ENCODE assay signal across 29 mouse cellular contexts in the genomic region with DNA sequence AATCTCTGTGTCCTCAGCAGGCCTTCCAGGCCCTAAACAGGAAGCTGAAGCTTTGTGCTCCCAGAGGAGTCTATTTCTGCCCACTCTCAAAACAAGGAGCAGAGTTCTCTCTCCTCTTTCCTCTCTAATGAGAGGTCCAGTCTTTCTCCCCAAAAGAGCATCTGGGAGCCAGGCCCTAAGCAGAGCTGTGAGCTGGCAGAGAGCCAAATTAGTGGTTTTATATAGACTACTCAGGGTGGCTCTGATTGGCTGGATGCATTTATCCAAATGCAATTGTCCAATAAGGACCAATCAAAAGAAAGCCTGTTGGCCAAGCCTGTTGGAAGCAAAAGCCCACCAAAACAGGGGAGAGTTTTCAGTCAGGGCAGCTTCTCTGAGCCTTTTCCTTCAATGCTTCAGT. TPM values are rescaled to one million over a fixed set of nuclear protein-coding genes. Genes with fewer than 3 reads are reported as not detected.
DNase-seq lines count a peak whose midpoint lies in the region; ATAC-seq and TF ChIP-seq lines count a peak whose summit lies in the region.
"Had no signal": no experiment of that assay in that cellular context is flagged by ENCODE, and none has a peak within 500 bp of the region (broad histone marks: within the 10 kb centered on the region; RNA-seq: fewer than 3 reads in every experiment).

No protein-coding gene starts in this region.

- no peak for TF ChIP-seq POLR2A in brain, embryonic 14.5 days (IDR thresholded peaks at IDR 0.05; ENCODE audit: borderline replicate concordance, extremely low read depth, insufficient read depth, insufficient read length, poor library complexity, severe bottlenecking)

- ATAC-seq in heart, embryonic 12.5 days (ENCODE audit: insufficient number of reproducible peaks, low FRiP score), result no peak
- ATAC-seq in midbrain, embryonic 11.5 days (ENCODE audit: low FRiP score), result no peak
- ATAC-seq: activated CD4-positive, CD25-positive, alpha-beta regulatory T cell, adult 4 months; CD4-positive, CD25-positive, alpha-beta regulatory T cell, adult 4 months; forebrain, embryonic 15.5 days; hindbrain, postnatal 0 days; inflammation-experienced regulatory T-cells, adult 6 months had no signal

- H3K4me1 ChIP-seq in heart, embryonic 12.5 days (replicated peaks), result 0 out of 2 replicates have a peak, but pooled peaks cover 4% of the 10 kb centered on the region
- no peaks in the 10 kb centered on the region for H3K4me1 ChIP-seq in midbrain, embryonic 11.5 days (ENCODE audit: control insufficient read depth, insufficient read depth, low read length)
- peaks cover 6% of the 10 kb centered on the region; the same call in 1 of the 2 replicates for H3K4me1 ChIP-seq in midbrain, embryonic 10.5 days

- no peak for TF ChIP-seq CTCF in brain, embryonic 14.5 days (IDR thresholded peaks at IDR 0.05; ENCODE audit: borderline replicate concordance, extremely low read depth, insufficient read depth, insufficient read length)

- no peak overlapping the region for H3K27ac ChIP-seq in heart, embryonic 12.5 days (ENCODE audit: poor library complexity, severe bottlenecking)
- no peak overlapping the region for H3K27ac ChIP-seq in midbrain, embryonic 11.5 days (ENCODE audit: low read depth, low read length)
- no peak overlapping the region for H3K27ac ChIP-seq in midbrain, embryonic 10.5 days (replicated peaks)
- H3K27ac ChIP-seq: forebrain, embryonic 10.5 days; forebrain, embryonic 15.5 days; heart, adult 2 months; heart, embryonic 10.5 days; hindbrain, embryonic 14.5 days; hindbrain, postnatal 0 days had no signal

- no peaks in the 10 kb centered on the region for H3K36me3 ChIP-seq in heart, embryonic 12.5 days
- no peaks in the 10 kb centered on the region for H3K36me3 ChIP-seq in midbrain, embryonic 11.5 days (ENCODE audit: control insufficient read depth, insufficient read depth, low read length)
- H3K36me3 ChIP-seq in midbrain, embryonic 10.5 days, result no peaks in the 10 kb centered on the region
- H3K36me3 ChIP-seq: forebrain, embryonic 10.5 days; forebrain, embryonic 15.5 days; heart, embryonic 10.5 days had no signal

- no peaks in the 10 kb centered on the region; the same call in 1 of the 2 replicates for H3K9me3 ChIP-seq in heart, embryonic 12.5 days (replicated peaks)
- no peaks in the 10 kb centered on the region for H3K9me3 ChIP-seq in midbrain, embryonic 11.5 days (ENCODE audit: control insufficient read depth, low read length)
- no peaks in the 10 kb centered on the region; the same call in 1 of the 2 replicates for H3K9me3 ChIP-seq in midbrain, embryonic 10.5 days (replicated peaks)
- H3K9me3 ChIP-seq: forebrain, embryonic 10.5 days; forebrain, embryonic 15.5 days; heart, embryonic 10.5 days had no signal

- no peak overlapping the region for H3K9ac ChIP-seq in heart, embryonic 12.5 days
- H3K9ac ChIP-seq in midbrain, embryonic 11.5 days (ENCODE audit: low read length), result no peak overlapping the region
- H3K9ac ChIP-seq: forebrain, embryonic 15.5 days; hindbrain, embryonic 14.5 days had no signal

- peaks cover 3% of the 10 kb centered on the region; the same call in 1 of the 2 replicates for H3K27me3 ChIP-seq in heart, embryonic 12.5 days (replicated peaks)
- peaks cover 4% of the 10 kb centered on the region for H3K27me3 ChIP-seq in midbrain, embryonic 11.5 days (ENCODE audit: control insufficient read depth, insufficient read depth, low read length)
- peaks cover 58% of the 10 kb centered on the region for H3K27me3 ChIP-seq in midbrain, embryonic 10.5 days (ENCODE audit: low read depth, poor library complexity, severe bottlenecking)

- DNase-seq in heart, postnatal 4 days, result peak; percentile 8
- DNase-seq in midbrain, embryonic 11.5 days (ENCODE audit: low spot score, missing footprints), result peak; percentile 72
- DNase-seq in midbrain, embryonic 10.5 days (ENCODE audit: low spot score), result no peak
- DNase-seq in brain, embryonic 14.5 days (ENCODE audit: low read depth), result peak; percentile 73
- no peak for DNase-seq in right cerebral cortex, postnatal 25 days
- DNase-seq: adrenal gland, adult 8-10 months; adrenal gland, postnatal 25 days; cerebellum, adult 18-20 months; cerebellum, adult 9-10 months; cerebellum, postnatal 14 days; gastrocnemius, postnatal 25 days; heart, adult 2 months; heart, postnatal 36 days had no signal

- H3K4me3 ChIP-seq in heart, embryonic 12.5 days, result no peak overlapping the region
- H3K4me3 ChIP-seq in midbrain, embryonic 11.5 days (ENCODE audit: low read depth, low read length), result no peak overlapping the region
- H3K4me3 ChIP-seq in midbrain, embryonic 10.5 days, result no peak overlapping the region
- H3K4me3 ChIP-seq: forebrain, embryonic 10.5 days; forebrain, embryonic 15.5 days; heart, adult 2 months; heart, embryonic 10.5 days had no signal

- H3K4me2 ChIP-seq in heart, embryonic 12.5 days, result no peak overlapping the region
- H3K4me2 ChIP-seq in midbrain, embryonic 11.5 days, result no peak overlapping the region
- H3K4me2 ChIP-seq: forebrain, embryonic 15.5 days; hindbrain, embryonic 14.5 days had no signal

RNA-seq across cellular contexts. Expression of gene Sox1, which starts 44.0 kb away (rescaled TPM):
- not detected for total RNA-seq in heart, postnatal 4 days (2021)
- not detected in 2 replicates for polyA plus RNA-seq in heart, embryonic 12.5 days (2016; fragmentation: Nextera tagmentation; extraction: Ambion mirVana)
- polyA plus RNA-seq in midbrain, embryonic 11.5 days (2014; fragmentation: Nextera tagmentation; extraction: Ambion mirVana), result 8.2 and 8.7 TPM in 2 replicates
- 3.2 and 3.4 TPM in 2 replicates for polyA plus RNA-seq in midbrain, embryonic 10.5 days (2016; fragmentation: Nextera tagmentation; extraction: Ambion mirVana)
- polyA plus RNA-seq in brain, embryonic 14.5 days (2012; rRNA removed), result 23.5 and 30.1 TPM in 2 replicates
- total RNA-seq: adrenal gland, adult 8-10 months; adrenal gland, postnatal 25 days; gastrocnemius, adult 8-10 months; gastrocnemius, postnatal 25 days; heart, adult 2 months; heart, postnatal 36 days; MEL had no signal
- polyA plus RNA-seq: activated CD4-positive, CD25-positive, alpha-beta regulatory T cell, adult 4 months; C2C12; CD4-positive, CD25-positive, alpha-beta regulatory T cell, adult 4 months; embryonic facial prominence, embryonic 14.5 days; gonadal fat pad, adult 2 months; heart, adult 2 months; heart, embryonic 10.5 days; heart, embryonic 14.5 days; heart, postnatal 0 days; inflammation-experienced regulatory T-cells, adult 6 months had no signal

Comparison
In these comparisons a context has a peak if more than half of its experiments do, and no peak if none do; other contexts are left out.
1. DNase-seq: peak in heart, postnatal 4 days (single experiment), midbrain, embryonic 11.5 days (single experiment) and brain, embryonic 14.5 days (single experiment); none in midbrain, embryonic 10.5 days (single experiment) and right cerebral cortex, postnatal 25 days (single experiment).